Mouse (Mus musculus) kidney, postnatal 14 days (tissue): ENCODE results near the gene Unc119b.
A peak's percentile ranks its signal among the peaks of the same experiment; 100 is the strongest.
"Not testable (repeated sequence)": the region's sequence is repeated elsewhere in the genome, so short reads cannot be mapped to it uniquely, and the experiment has no call there.

ENCODE experiments used
- DNase-seq: peaks from one replicate; pipeline ENCODE4 v3.0.0; 2022; ENCODE audit warnings: mixed read lengths

The Unc119b gene

DNA sequence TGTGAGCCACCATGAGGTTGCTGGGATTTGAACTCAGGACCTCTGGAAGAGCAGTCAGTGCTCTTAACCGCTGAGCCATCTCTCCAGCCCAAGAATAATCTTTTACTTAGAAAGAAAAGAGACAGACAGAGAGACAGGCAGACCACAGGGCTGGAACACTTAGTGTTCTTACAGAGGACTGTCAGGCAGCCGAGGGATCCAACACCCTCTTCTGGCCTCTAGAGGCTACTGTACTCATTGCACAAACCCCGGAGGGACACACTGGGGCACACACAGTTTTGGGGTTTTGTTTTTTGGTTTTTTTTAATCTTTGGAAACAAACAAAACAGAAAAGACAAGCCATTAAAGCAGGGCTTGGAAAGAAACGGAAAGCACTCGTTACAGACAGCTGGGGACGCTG is 5.4 kb downstream of the Unc119b start:
- no peak for DNase-seq

DNA sequence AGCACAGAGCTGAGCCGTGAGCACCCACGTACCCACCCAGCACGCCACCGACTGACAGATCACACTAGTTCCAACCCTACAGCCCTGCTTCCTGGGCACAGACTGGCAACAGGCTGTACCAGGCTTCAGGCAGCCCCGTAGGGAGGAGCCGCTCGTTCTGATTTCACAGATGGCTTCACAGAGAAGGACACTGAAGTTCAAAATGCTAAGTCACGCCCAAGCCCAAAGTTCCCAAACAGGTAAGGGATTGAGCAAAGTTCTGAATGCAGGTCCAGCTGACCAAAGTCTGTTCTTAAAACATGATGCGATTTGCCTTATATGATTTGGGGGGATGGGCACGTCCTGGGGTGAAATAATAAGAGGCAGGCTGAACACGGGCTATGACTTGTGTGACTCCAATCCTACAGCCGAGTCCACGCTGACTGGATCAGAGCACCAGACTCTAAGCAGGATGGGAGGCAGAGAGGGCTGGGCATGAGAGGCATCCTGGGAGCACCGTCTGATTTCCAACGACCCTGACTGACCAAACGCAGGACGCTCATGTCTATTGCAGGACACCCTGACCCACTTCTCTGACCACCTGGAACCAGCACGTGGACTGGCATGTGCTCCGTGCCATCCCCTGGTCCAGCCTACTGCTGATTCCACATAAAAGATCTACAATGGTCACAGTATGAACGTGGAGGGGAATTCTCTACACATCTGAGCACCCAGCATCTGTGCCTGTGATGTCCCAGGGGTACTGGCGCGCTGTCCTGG is 7.2 kb downstream of the Unc119b start:
- DNase-seq = peak; percentile 74

DNA sequence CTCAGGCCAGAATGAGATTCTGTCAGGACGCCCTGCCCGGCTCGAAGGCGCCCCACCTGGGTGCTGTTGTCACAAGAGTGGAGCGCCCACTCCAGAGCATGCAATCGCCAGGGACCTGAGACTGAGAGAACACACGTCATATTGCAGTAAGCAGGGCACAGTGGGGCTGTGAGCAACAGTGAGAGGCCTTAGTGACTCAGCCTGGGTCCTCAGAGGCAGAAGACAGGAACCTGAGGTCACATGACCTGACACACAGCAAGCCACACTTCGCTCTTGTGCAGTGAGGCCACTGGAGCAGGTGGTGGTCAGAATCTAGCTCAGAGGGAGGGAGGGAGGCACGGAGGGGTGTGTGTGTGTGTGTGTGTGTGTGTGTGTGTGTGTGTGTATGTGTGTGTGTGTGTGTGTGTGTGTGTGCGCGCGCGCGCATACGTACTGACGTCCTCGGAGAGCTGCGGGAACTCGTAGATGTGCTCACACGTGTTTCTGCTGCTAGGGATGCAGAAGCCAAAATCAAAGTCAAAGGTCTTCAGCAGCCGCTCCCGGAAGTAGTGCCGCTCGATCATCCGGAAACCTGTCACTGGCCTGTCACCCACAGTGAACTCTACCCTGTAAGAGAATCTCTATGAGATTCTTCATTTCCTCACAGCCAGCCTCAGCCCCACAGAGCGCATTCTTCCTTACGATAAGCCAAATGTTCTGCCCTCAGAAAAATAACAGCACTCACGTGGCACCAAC is 8.0 kb downstream of the Unc119b start:
- DNase-seq = no peak

DNA sequence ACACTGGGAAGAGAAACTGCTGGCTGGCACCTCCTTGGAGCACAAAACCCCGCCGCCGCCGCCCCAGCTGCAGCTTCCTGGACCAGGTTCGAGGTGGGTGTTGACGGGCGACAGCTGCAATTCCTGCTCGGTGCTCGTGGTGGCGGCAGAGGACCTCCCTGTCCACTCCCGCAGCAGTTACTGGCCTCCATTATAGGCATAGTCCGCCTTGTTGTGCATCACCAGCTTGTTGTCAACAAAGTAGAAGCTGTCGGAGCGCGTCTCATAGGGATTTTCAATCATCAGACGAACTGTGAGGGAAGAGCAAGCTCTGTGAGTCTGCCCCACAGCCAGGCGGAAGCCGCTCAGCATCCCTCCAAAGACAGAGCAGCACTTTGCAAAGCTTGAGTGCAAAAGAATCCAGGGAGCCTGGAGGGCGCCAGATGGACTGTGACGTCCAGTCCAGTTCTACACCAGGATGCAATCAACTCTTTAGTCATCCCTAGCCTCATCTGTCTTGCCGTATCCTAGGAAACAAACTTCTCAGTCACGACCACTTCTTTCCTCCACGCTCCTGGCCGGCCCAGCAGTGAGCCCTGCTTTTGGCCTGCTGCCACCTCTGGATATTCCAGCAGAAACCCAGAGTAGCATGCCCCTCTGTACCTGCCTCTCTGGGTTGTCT is 9.4 kb downstream of the Unc119b start:
- peak; percentile 90 for DNase-seq

DNA sequence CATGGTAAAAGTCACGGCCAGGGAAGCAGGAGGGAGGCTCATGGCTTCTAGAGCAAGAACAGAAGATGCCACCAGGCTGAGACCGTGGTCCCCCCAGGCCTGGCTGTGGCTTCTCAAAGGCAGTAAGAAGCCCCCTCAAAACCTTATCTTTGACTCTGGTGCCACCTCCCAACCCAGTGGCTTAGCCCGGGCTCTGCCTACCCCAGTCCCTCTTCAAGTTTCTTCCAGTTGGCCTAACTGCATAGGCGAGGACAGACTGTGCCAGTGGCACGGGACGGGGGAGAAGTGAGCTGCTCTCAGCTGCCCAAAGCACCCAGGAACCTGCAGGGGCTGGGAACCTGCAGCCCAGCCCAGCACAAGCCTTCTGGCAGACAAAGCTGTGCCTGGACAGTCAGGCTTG is 10.1 kb downstream of the Unc119b start:
- no peak for DNase-seq

DNA sequence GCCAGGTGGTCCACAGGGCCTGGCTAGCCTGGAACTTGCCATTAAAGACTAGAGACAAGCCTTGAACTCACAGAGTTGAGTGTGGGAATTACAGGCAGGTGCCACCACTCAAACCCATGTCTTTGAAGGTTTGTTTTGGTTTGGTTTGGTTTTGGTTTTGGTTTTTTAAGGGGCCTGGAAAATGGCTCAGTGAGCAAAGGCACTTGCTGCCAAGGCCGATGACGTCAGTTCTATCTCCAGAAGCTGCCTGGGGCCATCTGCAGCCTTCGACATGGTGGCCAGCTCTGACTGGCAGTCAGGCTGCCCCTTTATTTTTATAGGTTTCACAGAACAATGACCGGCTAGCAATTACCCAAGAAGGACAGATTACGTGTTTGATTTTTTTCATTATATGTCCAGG is 13.8 kb downstream of the Unc119b start:
- DNase-seq = no peak

DNA sequence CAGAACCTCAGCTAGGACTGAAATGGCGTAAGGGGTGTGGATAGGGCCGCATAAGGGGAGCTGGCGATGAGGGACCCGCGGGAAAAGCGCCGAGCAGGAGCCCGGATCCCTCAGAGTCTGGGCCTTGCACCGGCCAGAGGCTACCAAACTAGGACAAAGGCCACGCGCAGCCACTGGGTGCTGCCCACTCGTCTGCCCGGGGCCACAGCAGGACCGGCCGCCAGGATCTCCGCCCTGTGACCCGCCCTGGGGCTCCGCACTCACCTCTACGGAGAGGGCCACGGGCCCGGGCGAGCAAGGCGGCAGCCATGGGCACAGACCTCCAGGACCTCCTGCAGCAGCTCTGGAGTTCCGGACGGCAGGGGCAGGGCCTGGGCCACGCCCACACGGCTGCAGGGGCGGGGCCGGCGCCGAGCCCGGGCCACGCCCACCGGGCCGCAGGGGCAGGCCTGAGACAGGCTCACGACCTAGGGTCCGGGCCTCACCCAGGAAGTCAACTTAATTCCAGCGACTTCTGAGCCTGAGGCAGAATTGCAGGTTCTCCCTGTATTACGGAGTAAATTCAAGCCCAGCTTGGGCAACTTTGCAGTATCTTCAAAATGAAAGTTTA is 15.7 kb downstream of the Unc119b start, which contains the start of gene Acads:
Acads (minus strand) TSS at position 386 of the 610 bp plus-strand sequence.
- DNase-seq = peak; percentile 95

DNA sequence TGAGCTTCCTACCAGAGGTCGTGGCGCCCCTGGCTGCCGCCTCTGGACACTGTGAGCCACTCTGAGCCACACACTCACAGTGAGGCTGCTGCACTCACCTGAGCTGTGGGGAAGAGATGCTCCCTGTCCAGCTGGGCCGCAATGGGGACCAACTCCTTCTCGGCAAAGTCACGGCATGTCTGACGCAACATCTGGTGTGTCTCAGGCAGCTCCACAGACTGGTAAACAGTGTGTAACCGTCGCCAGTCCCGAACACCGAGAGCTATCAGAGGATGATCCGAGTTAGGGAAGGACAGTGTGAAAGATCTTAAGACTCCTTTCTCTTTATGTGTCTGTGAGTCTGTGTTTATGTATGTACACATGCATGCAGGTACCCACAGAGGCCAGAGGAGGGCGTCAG is 17.3 kb downstream of the Unc119b start:
- DNase-seq = no peak

DNA sequence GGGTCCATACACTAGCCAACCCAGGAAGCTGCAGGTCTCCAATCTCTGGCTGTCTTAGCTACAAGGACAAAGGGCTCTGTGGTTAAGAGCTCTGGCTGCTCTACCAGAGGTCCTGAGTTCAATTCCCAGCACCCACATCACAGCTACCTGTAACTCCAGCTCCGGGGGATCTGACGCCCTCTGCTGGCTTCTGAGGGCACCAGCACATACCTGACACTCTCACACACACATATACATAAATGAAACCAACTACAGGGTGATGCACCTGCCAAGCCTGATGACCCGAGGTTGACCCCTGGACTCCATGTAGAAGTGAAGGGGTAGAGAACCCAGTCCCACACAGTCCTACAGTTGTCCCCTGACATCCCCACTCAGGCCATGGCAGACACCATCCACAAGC is 18.3 kb downstream of the Unc119b start:
- no peak for DNase-seq

DNA sequence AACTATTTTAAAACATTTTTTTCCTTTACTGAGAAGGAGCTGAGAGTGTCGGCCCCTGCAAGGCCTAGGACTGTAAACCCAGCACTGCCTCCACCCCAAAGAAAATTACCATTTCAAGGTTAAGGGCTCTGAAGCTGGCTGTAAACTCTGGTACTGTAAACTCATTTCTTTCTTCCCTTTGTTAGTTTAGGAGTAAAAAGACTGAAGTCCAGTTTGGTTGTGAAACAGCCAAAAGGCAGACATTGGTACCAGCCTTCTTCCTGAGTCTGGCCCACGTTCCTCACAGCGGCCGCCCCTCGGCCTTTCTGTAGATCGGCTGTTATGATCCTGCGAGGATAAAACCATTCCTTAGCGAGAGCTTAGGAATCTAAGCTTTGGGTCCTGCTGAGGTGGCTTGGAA is 20.3 kb downstream of the Unc119b start:
- no peak for DNase-seq

DNA sequence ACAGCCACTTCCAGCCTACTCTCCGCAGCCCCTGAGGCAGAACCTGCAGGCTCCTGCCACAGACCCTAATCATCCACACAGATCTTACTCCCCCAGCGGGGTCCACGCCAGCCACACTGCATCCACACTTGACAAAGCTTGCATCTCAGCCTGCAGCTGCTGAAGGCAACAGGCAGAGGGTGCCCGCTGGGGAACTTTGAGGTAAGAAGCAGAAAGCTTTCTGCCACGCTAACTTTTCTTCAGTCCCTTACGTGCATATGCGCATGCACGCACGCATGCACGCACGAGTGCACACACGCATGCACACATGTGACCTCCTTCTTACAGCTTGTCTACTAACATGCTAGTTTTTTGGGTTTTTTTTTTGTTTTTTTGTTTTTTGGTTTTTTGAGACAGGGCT is 21.5 kb downstream of the Unc119b start:
- no peak for DNase-seq

DNA sequence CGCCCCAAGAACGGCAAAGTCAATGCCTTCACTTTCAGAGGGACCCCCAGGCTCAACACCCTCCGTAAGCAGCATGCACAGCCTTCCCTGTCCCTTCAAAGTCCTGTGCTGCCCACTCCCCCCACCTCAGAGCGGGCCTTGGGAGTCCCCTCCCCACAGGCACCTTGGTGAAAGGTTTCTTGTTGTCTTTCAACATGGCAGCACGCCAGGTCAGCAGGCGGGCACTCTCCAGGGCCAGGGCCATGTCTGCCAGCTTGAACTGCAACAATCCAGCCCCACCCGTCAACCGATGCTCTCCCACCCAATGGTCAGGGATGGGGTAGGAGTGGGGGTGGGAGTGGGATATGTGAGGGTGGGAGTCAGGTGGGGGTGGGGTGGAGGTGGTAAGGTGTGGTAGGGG is 23.6 kb downstream of the Unc119b start:
- no peak for DNase-seq

DNA sequence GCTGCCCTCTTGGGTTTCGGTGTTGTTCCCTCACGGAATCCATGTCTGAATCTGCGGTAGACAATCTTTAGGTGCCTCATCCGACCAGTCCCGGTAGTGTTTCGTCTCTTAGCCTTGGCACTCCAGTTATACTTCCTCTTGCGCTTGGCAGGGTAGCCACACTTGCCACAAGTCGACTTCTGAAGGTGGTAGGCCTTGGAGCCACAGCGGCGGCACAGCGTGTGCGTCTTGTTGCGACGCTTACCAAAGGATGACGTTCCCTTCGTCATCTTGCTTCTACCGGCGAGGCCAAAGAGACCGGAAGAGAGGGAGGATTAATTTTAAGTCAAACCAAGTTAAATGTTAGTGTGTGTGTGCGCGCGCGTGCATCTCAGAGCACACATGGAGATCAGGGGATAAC is 31.5 kb downstream of the Unc119b start:
- DNase-seq = not testable (repeated sequence)

DNA sequence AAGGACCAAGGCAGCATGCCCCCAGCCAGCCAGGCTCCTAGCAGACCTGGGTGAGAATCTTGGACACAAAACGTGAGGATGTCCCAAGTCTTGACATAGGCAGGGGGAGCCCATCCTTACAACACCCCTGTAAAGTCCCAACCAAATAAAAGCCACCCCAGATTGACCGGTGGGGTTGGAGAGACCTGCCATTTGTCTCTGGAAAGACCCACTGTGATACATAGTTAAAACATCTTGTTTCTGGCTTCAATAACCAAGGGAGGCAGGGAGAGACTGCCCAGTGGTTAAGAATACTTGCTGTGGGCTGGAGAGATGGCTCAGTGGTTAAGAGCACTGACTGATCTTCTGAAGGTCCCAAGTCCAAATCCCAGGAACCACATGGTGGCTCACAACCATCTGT is 32.5 kb downstream of the Unc119b start:
- DNase-seq = no peak

DNA sequence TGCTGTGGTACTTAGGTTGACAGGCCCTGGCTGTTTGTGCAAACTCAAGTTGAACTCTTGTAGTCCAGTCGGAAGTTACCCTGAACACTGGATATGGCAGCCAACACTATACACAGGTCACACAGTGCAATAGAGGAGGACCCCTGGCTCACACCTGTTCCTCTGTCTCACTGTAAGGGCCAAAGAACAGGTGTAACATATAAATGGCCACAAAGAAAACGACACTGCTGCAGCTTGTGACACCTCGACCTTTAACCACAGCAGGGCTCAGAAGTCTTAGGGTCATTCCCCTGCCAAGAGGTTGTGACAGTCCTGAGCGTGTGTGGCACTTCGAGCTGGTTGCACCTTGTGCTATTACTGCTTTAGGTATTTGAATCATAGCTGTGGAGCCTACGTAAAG is 34.3 kb downstream of the Unc119b start:
- DNase-seq = no peak

DNA sequence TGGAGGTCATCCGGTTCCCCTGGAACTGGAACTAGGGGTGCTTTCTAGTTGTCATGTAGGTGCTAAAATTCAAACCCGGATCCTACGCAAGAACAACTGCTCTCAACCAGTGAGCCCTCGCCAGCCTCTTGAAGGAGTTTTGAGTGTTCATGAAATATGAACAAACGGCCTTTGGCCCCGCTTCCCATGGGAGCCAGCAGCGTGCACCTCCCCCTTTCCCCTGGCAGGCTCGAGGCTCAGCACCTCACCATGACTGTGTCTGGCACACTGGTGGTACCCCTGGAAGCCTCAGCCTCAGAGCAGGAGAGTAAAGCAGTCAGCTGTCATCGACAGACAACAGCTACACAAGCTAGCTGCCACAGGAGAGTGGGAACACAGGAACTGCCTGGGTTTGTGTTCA is 34.8 kb downstream of the Unc119b start:
- no peak for DNase-seq

DNA sequence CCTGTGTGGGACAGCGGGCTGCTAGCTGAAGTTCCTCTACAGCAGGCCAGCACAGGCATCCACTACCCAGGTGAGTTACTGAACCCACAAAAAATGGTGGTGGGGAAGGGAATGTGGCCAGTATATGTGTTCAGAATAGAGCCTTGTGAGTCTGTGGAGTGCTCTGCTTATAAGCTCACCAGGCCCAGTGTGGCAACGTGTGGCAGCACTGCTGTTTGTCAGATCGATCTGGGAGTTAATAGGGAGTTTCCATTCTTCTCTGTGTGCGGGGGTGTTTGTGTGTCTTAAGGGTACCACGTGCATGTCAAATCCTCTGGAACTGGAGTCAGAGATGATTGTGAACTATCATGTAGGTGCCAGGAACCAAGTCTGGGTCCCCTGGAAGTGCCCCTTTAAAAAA is 35.2 kb downstream of the Unc119b start:
- DNase-seq = no peak

DNA sequence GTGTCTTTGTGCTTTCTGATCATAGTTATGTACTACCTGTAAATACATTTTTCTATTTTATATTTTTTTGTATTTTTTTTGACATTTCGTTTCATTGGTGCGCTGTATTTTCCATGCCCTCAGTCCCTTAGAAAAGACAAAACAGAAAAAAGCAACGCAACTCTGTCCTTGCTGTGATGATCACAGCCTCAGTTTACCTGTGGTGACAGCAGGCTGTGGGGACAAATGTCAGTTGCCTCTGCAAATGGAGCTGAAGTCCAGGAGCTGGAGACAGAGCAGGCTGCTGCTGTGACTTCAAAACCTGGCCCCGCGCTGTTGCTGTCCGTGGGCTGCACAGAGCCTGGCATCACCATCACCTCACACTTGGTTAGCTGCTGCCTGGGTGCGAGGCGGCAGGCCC is 36.6 kb downstream of the Unc119b start, which contains the start of gene Gm10401:
Gm10401 (minus strand) TSS at position 101 of the 400 bp plus-strand sequence.
- DNase-seq = no peak

DNA sequence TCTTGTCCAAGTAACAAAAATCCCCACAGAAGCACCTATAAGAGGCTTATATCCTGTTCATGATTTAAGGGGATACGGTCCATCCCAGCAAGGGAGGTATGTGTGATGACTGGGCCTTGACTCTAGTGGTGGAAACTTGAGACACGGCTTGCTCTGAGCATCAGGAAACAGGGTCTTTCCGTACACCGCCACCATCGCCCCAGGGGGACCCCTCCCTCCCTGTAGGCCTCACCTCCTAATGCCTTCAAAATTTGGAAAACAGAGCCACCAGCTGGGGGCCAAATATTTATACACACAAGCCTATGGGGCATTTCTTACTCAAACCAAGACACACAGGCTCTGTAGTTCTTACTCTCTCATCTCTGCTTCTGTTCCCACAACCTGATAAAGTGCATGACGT is 43.0 kb downstream of the Unc119b start:
- DNase-seq = no peak

DNA sequence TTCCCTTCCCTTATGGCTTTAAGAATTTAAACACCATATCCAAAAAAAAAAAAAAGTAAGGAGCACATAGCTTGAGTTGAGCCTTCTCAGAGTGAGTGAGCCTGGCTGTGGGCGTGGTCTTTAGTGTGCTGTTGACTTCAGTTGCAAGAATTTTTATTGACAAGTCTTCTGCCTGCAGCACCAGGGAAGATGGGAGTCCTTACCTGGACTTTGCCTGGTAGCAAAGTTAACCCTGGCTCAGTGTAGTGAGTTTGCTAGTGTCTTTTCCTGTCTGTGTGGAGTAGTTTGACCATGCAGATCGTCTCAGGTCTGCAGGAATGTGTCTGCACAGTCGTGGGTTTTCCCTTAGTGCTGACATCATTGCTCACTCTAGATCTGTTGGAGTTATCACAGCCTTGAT is 43.8 kb downstream of the Unc119b start:
- no peak for DNase-seq

DNA sequence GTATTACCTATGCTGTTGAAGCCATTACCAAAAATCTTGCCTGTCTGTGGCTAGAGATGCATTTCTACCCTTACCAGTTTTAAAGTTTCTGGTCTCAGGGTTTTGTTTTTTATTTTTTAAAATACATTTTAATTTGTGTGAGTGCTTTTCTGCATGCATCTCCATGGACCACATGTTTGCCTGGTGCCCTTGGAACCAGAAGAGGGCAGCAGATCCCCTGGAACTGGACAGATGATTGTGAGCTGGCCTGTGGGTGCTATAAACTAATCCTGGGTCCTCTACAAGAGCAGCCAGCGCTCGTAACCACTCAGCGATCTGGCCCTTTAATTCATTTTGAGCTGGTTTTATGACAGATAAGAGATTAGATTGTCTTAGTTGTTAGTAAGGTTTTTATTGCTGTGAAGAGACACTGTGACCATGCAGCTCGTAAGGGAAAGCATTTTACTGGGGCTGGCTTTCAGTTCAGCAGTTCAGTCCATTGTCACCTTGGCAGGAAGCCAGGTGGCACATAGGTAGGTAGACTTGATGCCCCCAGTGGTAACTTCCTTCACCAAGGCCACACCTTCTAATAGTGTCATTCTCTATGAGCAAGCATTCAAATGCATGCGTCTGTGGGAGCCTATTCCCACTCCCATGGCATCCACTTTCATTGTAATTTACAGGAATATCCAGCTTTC is 45.0 kb downstream of the Unc119b start:
- DNase-seq = no peak

DNA sequence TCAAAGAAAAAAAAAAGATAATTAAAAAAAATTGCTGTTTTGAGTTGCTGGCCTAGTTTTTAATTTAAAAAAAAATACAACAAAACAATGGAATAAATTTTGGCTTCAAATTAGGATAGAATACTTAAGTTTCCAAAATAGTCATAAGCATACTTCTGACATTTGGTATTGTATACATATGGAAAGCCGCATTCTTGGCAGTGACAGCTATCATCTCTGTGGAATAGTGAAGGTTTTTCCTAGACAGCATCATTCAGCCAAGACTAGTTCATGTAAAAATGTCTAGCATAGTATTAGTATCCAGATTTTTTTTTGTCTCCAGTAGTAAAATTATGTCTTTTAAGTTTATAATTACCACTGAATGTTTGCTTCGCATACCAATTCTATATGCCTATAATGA is 49.1 kb downstream of the Unc119b start:
- DNase-seq = no peak

DNA sequence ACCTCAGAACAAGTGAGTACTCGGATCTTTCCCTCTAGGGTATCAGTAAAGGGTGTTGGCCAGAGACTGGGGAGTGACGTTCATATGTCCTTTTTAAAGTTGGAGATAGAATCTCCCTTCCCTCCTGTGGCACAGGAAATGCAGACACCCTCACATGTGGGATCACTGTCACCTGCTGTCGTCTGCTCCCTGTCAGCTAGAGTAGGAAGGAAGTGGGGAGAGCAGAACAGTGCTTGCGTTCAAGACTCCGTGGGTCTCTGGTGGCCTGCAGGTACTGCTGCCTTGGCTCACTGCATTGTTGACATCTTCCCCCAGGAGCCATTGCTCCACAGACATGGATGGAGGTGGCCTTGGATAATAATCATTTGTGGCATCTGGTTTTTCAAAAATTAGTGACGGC is 51.3 kb downstream of the Unc119b start:
- no peak for DNase-seq
